Mouse (Mus musculus) forebrain, postnatal 0 days (tissue): Measurements from ENCODE around the gene Hist1h4a. TPM values are rescaled to one million over a fixed set of nuclear protein-coding genes. Genes with fewer than 3 reads are reported as not detected.
A peak's percentile ranks its signal among the peaks of the same experiment; 100 is the strongest.

ENCODE experiments used
- ATAC-seq: fragments of 200-750 bp; cut with Nextera tagmentation; 2 replicates; pipeline ENCODE4 v1.8.0; 2017; ENCODE audit warnings: mild to moderate bottlenecking, moderate library complexity
- DNase-seq: peaks from one replicate; pipeline ENCODE4 v3.0.0-alpha.2; 2015
- H3K27ac ChIP-seq: fragments of 300-500 bp; sonication (generic); 2 replicates; pipeline ENCODE4 v1.5.1; 2014; ENCODE audit warnings: low read depth, mild to moderate bottlenecking, antibody characterized with exemption, low read length, moderate library complexity, mixed read lengths
- H3K27me3 ChIP-seq: fragments of 300-500 bp; sonication (generic); 2 replicates; pipeline ENCODE4 v1.6.1; 2014; ENCODE audit warnings: mild to moderate bottlenecking, low read length, mixed read lengths; ENCODE audit not compliant: insufficient read depth
- H3K36me3 ChIP-seq: fragments of 300-500 bp; sonication (generic); 2 replicates; pipeline ENCODE4 v1.6.1; 2014; ENCODE audit warnings: mild to moderate bottlenecking, moderate library complexity; ENCODE audit not compliant: insufficient read depth
- H3K4me1 ChIP-seq: fragments of 300-500 bp; sonication (generic); 2 replicates; pipeline ENCODE4 v1.6.1; 2014; ENCODE audit warnings: antibody characterized with exemption; ENCODE audit not compliant: insufficient read depth
- H3K4me2 ChIP-seq: fragments of 300-500 bp; sonication (generic); 2 replicates; pipeline ENCODE4 v1.6.1; 2014; ENCODE audit warnings: low read depth, mild to moderate bottlenecking, moderate library complexity
- H3K4me3 ChIP-seq: fragments of 300-500 bp; sonication (generic); 2 replicates; pipeline ENCODE4 v1.5.1; 2014; ENCODE audit warnings: low read depth, low read length, mixed read lengths
- H3K9ac ChIP-seq: fragments of 300-500 bp; sonication (generic); 2 replicates; pipeline ENCODE4 v1.6.1; 2014; ENCODE audit warnings: mild to moderate bottlenecking
- H3K9me3 ChIP-seq: fragments of 300-500 bp; sonication (generic); 2 replicates; pipeline ENCODE4 v1.6.1; 2016; ENCODE audit warnings: low read length
- CTCF ChIP-seq: sonication (generic); IDR thresholded peaks from 2 replicates; pipeline ENCODE4 v1.5.1; 2016; ENCODE audit warnings: antibody characterized with exemption, control low read depth, low read depth
- WGBS: fragments of 180-500 bp; shearing (Covaris S2); extraction: QIAGEN DNeasy Blood & Tissue Kit; methylation state at CpG from one replicate; pipeline ENCODE4 v1.1.7; 2014; 5-methylcytosine and 5-hydroxymethylcytosine counted together
- polyA plus RNA-seq: library from polyadenylated mRNA; unstranded; fragments of >200 nt; fragmentation: Nextera tagmentation; extraction: Ambion mirVana; gene quantifications from 2 replicates; pipeline ENCODE4 v1.2.1, GENCODE M21; 2015
- total RNA-seq: library from RNA; depleted of rRNA; stranded (reverse); fragments of >200 nt; gene quantifications from 2 replicates; pipeline ENCODE4 v1.2.3, GENCODE M21; 2014

Hist1h4a gene
- total and polyA plus RNA-seq, 2 experiments from 2014 or later: 303 TPM; not detected in 1

DNA sequence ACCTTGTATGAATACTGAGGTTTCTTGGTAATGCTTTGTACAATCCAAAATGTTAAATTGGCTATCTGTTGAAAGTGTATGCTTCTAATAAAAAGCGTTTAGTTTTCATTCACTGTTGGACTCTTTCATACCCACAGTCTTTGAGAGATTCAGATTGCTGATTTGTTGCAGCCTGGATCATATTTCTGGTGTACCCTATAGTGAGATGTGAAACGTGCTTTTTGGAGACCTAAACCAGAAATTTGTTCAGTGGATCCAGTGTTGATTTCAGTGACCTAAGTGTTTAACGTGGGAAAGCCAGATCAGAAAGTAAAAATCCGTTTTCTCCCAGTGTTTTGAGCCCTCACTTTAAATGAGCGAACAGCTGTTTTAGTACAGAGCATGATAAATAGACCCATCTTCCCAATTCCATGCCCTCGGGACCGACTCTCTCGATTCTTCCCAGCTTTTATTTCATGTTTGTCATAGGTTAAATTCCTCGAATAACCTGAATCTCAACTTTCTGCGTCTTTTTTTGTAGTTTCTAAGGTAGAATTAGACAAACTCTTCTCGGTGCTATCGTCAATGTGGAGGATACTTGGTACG, 20.7 kb downstream of the Hist1h4a start:
- Histone ChIP-seq H3K4me3 (peak overlapping the region; percentile 51), H3K36me3 (no peaks in the 10 kb centered on the region), H3K9ac (peak overlapping the region; percentile 80), H3K27ac (peak overlapping the region; percentile 80; the same call in 1 of the 2 replicates), H3K9me3 (no peaks in the 10 kb centered on the region), H3K27me3 (no peaks in the 10 kb centered on the region), H3K4me2 (peak overlapping the region; percentile 100), H3K4me1 (peaks cover 6% of the 10 kb centered on the region)
- TF ChIP-seq CTCF: no peak
- DNase-seq (no peak), ATAC-seq (no peak)
- WGBS: 38% methylated on average over 13 of the region's 13 CpGs

DNA sequence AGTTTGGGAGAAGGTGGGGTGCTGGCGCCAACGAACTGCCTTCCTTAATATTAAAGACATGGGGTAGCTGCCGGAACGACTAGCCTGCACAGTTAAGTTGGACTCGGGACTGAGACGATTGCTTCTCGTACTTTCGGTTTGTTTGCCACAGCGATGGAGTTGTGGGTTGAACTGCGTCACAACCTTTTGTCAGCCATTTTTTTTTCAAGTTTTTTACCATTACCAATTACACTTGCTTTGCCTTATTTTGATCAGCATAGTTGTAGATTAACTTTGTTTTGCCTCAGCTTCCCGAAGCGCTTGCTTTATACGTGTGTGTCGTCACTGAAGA, 21.1 kb downstream of the Hist1h4a start:
- no peaks in the 10 kb centered on the region for H3K36me3 ChIP-seq
- peak overlapping the region; percentile 100 for H3K4me2 ChIP-seq
- DNase-seq: no peak
- peak; percentile 25 for ATAC-seq
- peak overlapping the region; percentile 80 for H3K27ac ChIP-seq
- peaks cover 6% of the 10 kb centered on the region for H3K4me1 ChIP-seq
- 1% methylated on average over 14 of the region's 14 CpGs for WGBS
- no peak for TF ChIP-seq CTCF
- peak overlapping the region; percentile 80 for H3K9ac ChIP-seq
- H3K27me3 ChIP-seq: no peaks in the 10 kb centered on the region
- no peaks in the 10 kb centered on the region for H3K9me3 ChIP-seq
- H3K4me3 ChIP-seq: peak overlapping the region; percentile 51

DNA sequence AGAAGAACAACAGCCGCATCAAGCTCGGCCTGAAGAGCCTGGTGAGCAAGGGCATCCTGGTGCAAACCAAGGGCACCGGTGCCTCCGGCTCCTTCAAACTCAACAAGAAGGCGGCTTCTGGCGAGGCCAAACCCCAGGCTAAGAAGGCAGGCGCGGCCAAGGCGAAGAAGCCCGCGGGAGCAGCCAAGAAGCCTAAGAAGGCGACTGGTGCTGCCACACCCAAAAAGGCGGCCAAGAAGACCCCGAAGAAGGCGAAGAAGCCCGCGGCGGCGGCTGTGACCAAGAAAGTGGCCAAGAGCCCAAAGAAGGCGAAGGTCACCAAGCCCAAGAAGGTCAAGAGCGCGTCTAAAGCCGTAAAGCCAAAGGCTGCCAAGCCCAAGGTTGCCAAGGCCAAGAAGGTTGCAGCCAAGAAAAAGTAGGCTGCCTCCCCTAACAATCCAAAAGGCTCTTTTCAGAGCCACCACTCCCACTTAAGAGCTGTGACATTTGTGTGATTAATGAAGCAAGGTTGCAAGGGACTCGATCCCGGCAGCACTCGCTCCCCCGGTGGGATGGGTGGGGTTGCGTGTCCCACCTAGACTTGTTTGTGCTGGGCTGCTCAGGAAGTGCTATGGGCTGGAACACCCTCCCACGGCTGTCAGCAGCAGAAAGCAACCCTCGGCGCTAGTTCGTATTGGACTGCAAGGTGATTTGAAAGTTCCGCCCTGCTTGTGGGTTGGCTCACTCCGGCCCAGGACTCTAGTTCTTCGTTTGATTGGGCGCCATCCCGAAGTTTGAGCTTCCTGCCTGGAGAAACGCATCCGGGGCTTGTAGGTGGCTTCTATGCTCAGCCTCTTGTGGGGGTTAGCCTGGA, 21.7 kb downstream of the Hist1h4a start:
- Histone ChIP-seq H3K36me3 (no peaks in the 10 kb centered on the region), H3K4me2 (peak overlapping the region; percentile 100), H3K9ac (peak overlapping the region; percentile 80), H3K27me3 (no peaks in the 10 kb centered on the region), H3K4me3 (peak overlapping the region; percentile 51), H3K27ac (peak overlapping the region; percentile 80), H3K9me3 (no peaks in the 10 kb centered on the region), H3K4me1 (peaks cover 6% of the 10 kb centered on the region)
- TF ChIP-seq CTCF: no peak
- WGBS: 3% methylated on average over 39 of the region's 39 CpGs
- DNase-seq: peak; percentile 95
- ATAC-seq: peak; percentile 90

DNA sequence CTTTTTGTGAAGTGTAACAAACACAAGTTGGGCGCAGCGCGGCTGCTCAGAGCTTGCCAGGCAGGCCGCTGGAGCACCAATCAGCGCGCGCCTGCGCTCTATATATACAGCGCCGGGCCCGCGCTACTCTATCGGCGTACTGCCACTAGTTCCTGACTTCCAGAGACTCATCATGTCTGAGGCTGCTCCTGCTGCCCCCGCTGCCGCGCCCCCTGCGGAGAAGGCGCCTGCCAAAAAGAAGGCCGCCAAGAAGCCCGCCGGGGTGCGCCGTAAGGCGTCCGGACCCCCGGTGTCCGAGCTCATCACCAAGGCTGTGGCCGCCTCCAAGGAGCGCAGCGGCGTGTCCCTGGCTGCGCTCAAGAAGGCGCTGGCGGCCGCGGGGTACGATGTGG, 22.4 kb downstream of the Hist1h4a start, which contains the start of gene Hist1h1c:
Gene Hist1h1c (plus strand): TSS at position 132 of the 392 bp plus-strand sequence.
- DNase-seq (peak; percentile 93), ATAC-seq (peak; percentile 93)
- H3K4me3 ChIP-seq: peak within 1 kb of the TSS; percentile 51
- H3K27ac ChIP-seq: peak within 1 kb of the TSS; percentile 80
- TF ChIP-seq CTCF: peak; percentile 16; the same call in 1 of the 2 replicates
- WGBS: 3% methylated on average over 30 of the region's 38 CpGs
- H3K36me3 ChIP-seq: no peaks in the 10 kb centered on the region
- peak within 1 kb of the TSS; percentile 80 for H3K9ac ChIP-seq
- H3K9me3 ChIP-seq: no peaks in the 10 kb centered on the region
- no peaks in the 10 kb centered on the region for H3K27me3 ChIP-seq
- H3K4me2 ChIP-seq: peak within 1 kb of the TSS; percentile 100
- peaks cover 6% of the 10 kb centered on the region for H3K4me1 ChIP-seq

DNA sequence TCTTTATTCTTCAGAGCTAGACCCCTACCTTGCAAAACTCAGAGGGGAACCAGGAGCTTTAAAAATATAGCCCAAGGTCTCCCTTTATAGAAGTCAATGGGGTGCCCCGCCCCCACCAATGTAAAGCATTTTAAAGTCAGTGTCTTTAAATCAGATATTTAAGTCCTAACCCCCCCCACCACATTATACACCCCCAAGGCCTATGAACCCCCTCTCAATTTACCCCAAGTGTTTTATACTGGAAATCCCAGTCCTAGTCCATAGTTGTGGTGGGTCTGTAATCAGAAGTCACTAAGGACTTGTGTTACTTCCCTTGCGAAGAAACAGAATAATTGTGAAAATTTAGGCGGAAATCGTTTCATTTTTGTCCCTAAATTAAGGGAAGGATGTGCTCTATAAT, 23.0 kb downstream of the Hist1h4a start:
- Histone ChIP-seq H3K27me3 (no peaks in the 10 kb centered on the region), H3K9me3 (no peaks in the 10 kb centered on the region), H3K36me3 (no peaks in the 10 kb centered on the region), H3K4me2 (peak overlapping the region; percentile 100), H3K27ac (peak overlapping the region; percentile 80), H3K9ac (peak overlapping the region; percentile 80), H3K4me1 (peaks cover 6% of the 10 kb centered on the region), H3K4me3 (peak overlapping the region; percentile 51)
- WGBS: 23% methylated on average over 4 of the region's 4 CpGs
- DNase-seq: peak; percentile 56
- ATAC-seq: no peak
- no peak for TF ChIP-seq CTCF

DNA sequence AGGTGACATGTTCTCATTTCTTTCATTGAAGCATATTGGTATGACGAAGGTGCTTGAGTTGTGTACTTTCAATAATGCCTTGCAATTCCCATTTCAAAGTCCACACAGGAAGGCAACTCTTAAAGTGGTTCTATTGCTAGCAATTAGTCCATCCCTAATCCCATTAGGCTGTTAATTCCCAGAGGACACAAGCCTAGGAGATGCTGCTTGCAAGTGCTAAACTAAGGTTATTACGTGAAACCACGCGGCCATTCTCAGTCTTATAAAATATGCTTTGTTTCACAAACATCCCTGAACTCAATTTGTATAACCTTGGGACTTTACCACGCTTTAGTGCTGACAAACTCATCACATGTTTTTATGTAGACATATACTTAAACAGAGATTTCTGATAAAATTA, 23.9 kb downstream of the Hist1h4a start:
- no peak for ATAC-seq
- WGBS: 90% methylated on average over 5 of the region's 5 CpGs

More for the DNA sequence above, 23.9 kb downstream of the Hist1h4a start:
- H3K27me3 ChIP-seq: no peaks in the 10 kb centered on the region
- no peak overlapping the region for H3K9ac ChIP-seq
- H3K4me2 ChIP-seq: no peak overlapping the region
- H3K36me3 ChIP-seq: no peaks in the 10 kb centered on the region
- H3K9me3 ChIP-seq: no peaks in the 10 kb centered on the region
- peaks cover 6% of the 10 kb centered on the region for H3K4me1 ChIP-seq
- no peak overlapping the region for H3K4me3 ChIP-seq
- no peak for DNase-seq
- TF ChIP-seq CTCF: no peak
- no peak overlapping the region for H3K27ac ChIP-seq
